Mouse (Mus musculus) stomach, embryonic 14.5 days (tissue): ENCODE data around the gene Dynlrb1. TPM values are rescaled to one million over a fixed set of nuclear protein-coding genes. Genes with fewer than 3 reads are reported as not detected.
A peak's percentile ranks its signal among the peaks of the same experiment; 100 is the strongest.

Experiments
- ATAC-seq: fragments of 200-750 bp; cut with Nextera tagmentation; 2 replicates; pipeline ENCODE4 v1.8.0; 2017; ENCODE audit warnings: low read depth, moderate TSS enrichment; ENCODE audit not compliant: insufficient number of reproducible peaks, insufficient read depth, low FRiP score
- H3K27ac ChIP-seq: fragments of 300-500 bp; sonication (generic); 2 replicates; pipeline ENCODE4 v1.5.1; 2014; ENCODE audit warnings: mild to moderate bottlenecking, low read length, moderate library complexity, mixed read lengths
- H3K27me3 ChIP-seq: fragments of 300-500 bp; sonication (generic); 2 replicates; pipeline ENCODE4 v1.6.1; 2014; ENCODE audit warnings: low read length, control low read depth, mixed read lengths; ENCODE audit not compliant: control insufficient read depth, insufficient read depth
- H3K36me3 ChIP-seq: fragments of 300-500 bp; sonication (generic); 2 replicates; pipeline ENCODE4 v1.6.1; 2014; ENCODE audit warnings: mild to moderate bottlenecking, control low read depth, low read length, moderate library complexity, mixed read lengths; ENCODE audit not compliant: control insufficient read depth, insufficient read depth
- H3K4me1 ChIP-seq: fragments of 300-500 bp; sonication (generic); 2 replicates; pipeline ENCODE4 v1.6.1; 2014; ENCODE audit warnings: low read length, control low read depth, mixed read lengths; ENCODE audit not compliant: control insufficient read depth, insufficient read depth
- H3K4me2 ChIP-seq: fragments of 300-500 bp; sonication (generic); replicated peaks from 2 replicates; pipeline ENCODE4 v1.6.1; 2014; ENCODE audit warnings: low read depth, low read length, control low read depth
- H3K4me3 ChIP-seq: fragments of 300-500 bp; sonication (generic); 2 replicates; pipeline ENCODE4 v1.5.1; 2014; ENCODE audit warnings: low read depth, low read length, control low read depth
- H3K9ac ChIP-seq: fragments of 300-500 bp; sonication (generic); replicated peaks from 2 replicates; pipeline ENCODE4 v1.6.1; 2014; ENCODE audit warnings: low read depth, mild to moderate bottlenecking, control low read depth, low read length, moderate library complexity, mixed read lengths
- H3K9me3 ChIP-seq: fragments of 300-500 bp; sonication (generic); 2 replicates; pipeline ENCODE4 v1.6.1; 2016; ENCODE audit warnings: low read depth, low read length, control low read depth; ENCODE audit not compliant: control insufficient read depth
- WGBS: fragments of 180-500 bp; shearing (Covaris S2); extraction: QIAGEN DNeasy Blood & Tissue Kit; methylation state at CpG from one replicate; pipeline ENCODE4 v1.1.7; 2014; 5-methylcytosine and 5-hydroxymethylcytosine counted together
- polyA plus RNA-seq: library from polyadenylated mRNA; unstranded; fragments of >200 nt; fragmentation: Nextera tagmentation; extraction: Ambion mirVana; gene quantifications from 2 replicates; pipeline ENCODE4 v1.2.1, GENCODE M21; 2014

The Dynlrb1 gene
- polyA plus RNA-seq = 417 and 449 TPM in 2 replicates

DNA sequence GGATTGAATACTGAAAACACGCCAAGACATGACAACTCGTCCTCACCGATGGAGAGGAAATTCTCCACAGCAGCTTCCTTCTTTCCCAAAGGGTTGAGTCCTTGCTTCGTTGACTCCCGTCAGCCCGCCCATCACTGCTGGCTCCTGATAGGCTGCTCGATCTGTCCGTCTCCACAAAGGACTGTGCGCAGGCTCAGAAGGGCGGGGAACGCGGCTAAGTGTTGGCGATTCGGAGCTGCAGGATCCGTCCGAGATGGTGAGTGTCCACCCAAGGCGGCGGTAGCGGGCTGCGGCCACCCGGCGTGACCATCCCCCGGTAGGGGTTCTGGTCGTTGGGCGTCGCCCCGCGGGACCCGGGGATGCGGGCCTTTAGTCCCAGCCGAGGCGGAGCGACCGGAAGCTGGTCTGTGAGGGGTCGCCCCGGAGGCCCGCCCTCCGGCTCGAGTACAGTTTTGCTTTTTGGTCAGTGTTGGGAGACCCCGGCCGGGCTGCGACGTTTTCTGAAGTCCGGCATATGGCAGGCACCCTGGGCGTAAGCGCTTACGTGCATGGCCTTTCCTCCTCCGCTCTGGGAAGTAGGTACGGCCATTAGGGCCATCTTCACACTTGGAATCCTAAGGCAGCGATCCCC, at the start of gene Dynlrb1:
TSS of gene Dynlrb1 (plus strand) at position 172 of the 631 bp plus-strand sequence.
- Histone ChIP-seq H3K36me3 (0 out of 2 replicates have a peak, but pooled peaks cover 2% of the 10 kb centered on the region), H3K27me3 (no peaks in the 10 kb centered on the region), H3K4me1 (peaks cover 13% of the 10 kb centered on the region; the same call in 1 of the 2 replicates), H3K9ac (peak within 1 kb of the TSS; percentile 81), H3K4me2 (peak within 1 kb of the TSS; percentile 89), H3K27ac (peak within 1 kb of the TSS; percentile 86), H3K9me3 (no peaks in the 10 kb centered on the region), H3K4me3 (peak within 1 kb of the TSS; percentile 92)
- peak; percentile 99 for ATAC-seq
- WGBS = under 1% methylated on average over 50 of the region's 50 CpGs

DNA sequence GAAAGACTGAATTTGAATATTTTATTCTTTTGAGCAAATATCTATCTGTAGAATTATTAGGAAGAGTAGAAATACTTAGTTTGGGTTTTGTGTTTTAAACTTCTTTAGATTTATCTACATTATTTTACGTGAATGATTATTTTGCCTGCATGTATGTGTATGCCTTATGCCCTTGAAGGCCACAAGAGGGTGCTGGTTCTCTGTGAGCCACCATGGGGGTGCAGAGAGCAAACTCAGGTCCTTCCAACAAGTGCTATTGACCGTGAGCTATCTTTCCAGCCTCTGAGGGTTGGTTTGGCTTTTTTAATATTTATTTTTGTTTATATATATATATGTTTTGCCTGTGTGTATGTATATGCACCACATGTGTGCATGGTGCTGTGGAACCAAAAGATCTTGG, 28.9 kb upstream of the Dynlrb1 start:
- Histone ChIP-seq H3K4me3 (no peak overlapping the region), H3K27me3 (no peaks in the 10 kb centered on the region), H3K4me1 (no peaks in the 10 kb centered on the region), H3K4me2 (no peak overlapping the region), H3K36me3 (peaks cover 71% of the 10 kb centered on the region), H3K9ac (no peak overlapping the region), H3K27ac (no peak overlapping the region), H3K9me3 (no peaks in the 10 kb centered on the region)
- no peak for ATAC-seq
- WGBS = 81% methylated on average over 2 of the region's 2 CpGs

DNA sequence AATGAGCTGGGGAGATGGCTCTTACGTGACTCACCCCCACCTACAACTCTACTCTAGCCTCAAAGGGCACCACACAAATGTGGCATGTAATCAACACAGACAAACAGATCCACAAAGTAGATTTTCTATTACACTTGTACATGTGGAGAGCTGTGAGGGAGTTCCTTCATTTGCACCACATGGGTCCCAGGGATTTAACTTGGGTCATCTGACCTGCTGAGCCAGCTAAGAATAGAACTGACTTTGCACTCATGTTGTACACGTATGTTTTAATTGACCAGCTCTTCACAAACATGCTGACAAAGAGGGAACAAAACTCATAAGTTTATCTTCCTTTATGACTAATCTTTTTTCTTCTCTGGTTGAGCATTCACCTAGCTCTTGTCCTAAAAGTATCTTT, 13.2 kb upstream of the Dynlrb1 start:
- WGBS = 88% methylated on average over 2 of the region's 2 CpGs
- no peak overlapping the region for H3K4me2 ChIP-seq
- no peak overlapping the region for H3K4me3 ChIP-seq
- peaks cover 63% of the 10 kb centered on the region for H3K36me3 ChIP-seq
- no peaks in the 10 kb centered on the region for H3K9me3 ChIP-seq
- no peak overlapping the region for H3K9ac ChIP-seq
- H3K4me1 ChIP-seq = no peaks in the 10 kb centered on the region
- H3K27ac ChIP-seq = no peak overlapping the region
- H3K27me3 ChIP-seq = no peaks in the 10 kb centered on the region
- ATAC-seq = no peak

DNA sequence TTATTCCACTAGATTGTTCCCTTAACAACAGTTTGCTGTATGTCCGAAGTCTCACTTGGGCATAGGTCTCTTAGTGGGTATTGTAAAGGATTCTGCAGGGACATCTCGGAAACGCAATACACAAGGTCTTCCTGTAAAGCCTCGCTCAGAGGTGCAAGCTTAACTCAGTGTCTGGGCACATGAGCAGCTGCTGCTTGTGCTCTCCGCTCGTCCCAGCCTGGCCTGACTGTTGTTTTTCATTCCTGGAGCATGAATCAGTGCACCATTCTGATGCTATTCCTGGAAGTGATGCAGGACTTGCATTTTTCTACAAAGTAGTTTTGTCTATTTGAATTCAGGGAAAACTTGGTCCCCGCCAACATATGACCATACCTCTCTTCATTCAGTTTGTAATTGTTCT, 11.6 kb upstream of the Dynlrb1 start:
- no peak for ATAC-seq
- Histone ChIP-seq H3K9ac (no peak overlapping the region), H3K27ac (no peak overlapping the region), H3K4me1 (no peaks in the 10 kb centered on the region), H3K9me3 (no peaks in the 10 kb centered on the region), H3K27me3 (no peaks in the 10 kb centered on the region), H3K36me3 (peaks cover 50% of the 10 kb centered on the region), H3K4me2 (no peak overlapping the region), H3K4me3 (no peak overlapping the region)
- 91% methylated on average over 7 of the region's 7 CpGs for WGBS

DNA sequence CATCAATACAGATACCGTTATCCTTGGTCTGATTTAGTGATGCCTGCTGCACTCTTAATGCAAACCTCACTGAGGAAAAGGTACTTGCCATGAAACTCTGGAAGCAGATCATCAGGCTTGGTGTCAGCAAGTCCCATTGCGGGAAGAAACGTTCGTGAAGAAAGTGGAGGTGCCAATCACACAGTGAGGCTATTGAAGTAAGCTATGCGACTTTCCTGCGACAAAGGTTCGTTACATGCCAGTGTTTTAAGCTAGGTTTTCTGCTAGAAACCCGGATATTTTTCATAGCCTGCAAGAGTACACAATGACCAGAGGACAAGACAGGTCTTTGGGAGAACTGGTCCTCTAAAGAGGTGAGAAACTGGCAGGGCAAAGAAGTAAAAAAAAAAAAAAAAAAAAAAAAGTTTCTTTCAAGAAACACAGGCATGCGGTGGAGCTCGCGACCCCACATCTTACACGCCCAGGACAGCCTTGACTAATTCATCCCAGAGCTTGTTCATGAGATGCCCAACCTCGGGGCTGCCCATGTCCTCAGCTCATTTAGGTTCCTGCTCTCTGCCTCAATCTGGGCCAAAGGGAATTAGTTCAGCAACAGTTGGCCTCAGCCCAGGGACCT, 479 bp upstream of the Dynlrb1 start:
- Histone ChIP-seq H3K9ac (peak overlapping the region; percentile 42), H3K4me2 (peak overlapping the region; percentile 66), H3K27me3 (no peaks in the 10 kb centered on the region), H3K4me3 (peak overlapping the region; percentile 92), H3K27ac (peak overlapping the region; percentile 86; the same call in 1 of the 2 replicates), H3K36me3 (0 out of 2 replicates have a peak, but pooled peaks cover 1% of the 10 kb centered on the region), H3K4me1 (peaks cover 13% of the 10 kb centered on the region; the same call in 1 of the 2 replicates), H3K9me3 (no peaks in the 10 kb centered on the region)
- ATAC-seq = peak; percentile 83
- WGBS = 5% methylated on average over 13 of the region's 13 CpGs

DNA sequence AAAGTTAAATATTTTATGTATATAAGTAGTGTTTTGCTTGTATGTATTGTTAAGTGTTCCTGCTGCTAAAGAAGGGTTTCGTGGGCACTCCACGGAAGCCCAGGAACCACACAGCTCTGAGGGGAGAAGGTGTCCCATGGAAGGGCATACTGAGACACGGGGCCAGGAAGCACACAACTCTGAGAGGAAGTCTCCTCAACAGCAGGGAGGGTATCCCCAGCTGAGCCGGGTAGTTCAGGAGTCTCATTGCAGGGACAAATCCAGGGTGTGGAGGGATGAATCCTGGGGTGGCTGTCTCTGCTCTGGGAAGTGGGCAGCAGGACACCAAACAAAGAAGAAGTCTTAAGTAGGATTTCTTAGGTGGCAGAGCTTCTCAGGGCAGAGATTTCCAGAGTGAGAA, 943 bp downstream of the Dynlrb1 start:
- Histone ChIP-seq H3K36me3 (0 out of 2 replicates have a peak, but pooled peaks cover 3% of the 10 kb centered on the region), H3K27me3 (no peaks in the 10 kb centered on the region), H3K9me3 (no peaks in the 10 kb centered on the region), H3K4me3 (peak overlapping the region; percentile 92), H3K4me1 (peaks cover 13% of the 10 kb centered on the region; the same call in 1 of the 2 replicates), H3K9ac (peak overlapping the region; percentile 81), H3K4me2 (peak overlapping the region; percentile 89), H3K27ac (no peak overlapping the region)
- ATAC-seq = no peak
- 11% methylated on average over 4 of the region's 4 CpGs for WGBS

DNA sequence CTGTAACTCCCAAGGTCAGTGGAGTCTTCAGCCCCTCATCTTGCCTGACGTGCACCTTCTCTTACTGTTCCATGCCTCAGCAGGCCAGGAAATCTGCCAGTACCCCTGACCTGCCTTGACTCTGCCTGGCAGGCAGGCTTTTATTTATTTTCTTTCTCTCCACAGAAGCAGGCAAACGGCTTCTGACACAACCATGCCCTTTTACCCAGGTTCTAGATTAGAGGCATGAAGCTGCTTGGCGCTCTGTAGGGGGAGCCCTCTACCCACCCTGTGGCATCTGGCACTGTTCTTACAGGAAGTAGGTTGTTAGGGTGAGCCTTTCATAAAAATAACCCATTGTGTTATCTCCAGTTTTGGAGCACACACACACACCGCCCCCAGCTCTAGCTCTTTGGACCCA, 4.6 kb downstream of the Dynlrb1 start:
- no peak overlapping the region for H3K9ac ChIP-seq
- no peak overlapping the region for H3K4me3 ChIP-seq
- 72% methylated on average over 4 of the region's 4 CpGs for whole genome bisulfite sequencing
- H3K36me3 ChIP-seq = peaks cover 30% of the 10 kb centered on the region
- H3K27me3 ChIP-seq = no peaks in the 10 kb centered on the region
- no peaks in the 10 kb centered on the region for H3K9me3 ChIP-seq
- H3K4me2 ChIP-seq = no peak overlapping the region
- ATAC-seq = no peak
- no peak overlapping the region for H3K27ac ChIP-seq
- H3K4me1 ChIP-seq = peaks cover 10% of the 10 kb centered on the region; the same call in 1 of the 2 replicates

DNA sequence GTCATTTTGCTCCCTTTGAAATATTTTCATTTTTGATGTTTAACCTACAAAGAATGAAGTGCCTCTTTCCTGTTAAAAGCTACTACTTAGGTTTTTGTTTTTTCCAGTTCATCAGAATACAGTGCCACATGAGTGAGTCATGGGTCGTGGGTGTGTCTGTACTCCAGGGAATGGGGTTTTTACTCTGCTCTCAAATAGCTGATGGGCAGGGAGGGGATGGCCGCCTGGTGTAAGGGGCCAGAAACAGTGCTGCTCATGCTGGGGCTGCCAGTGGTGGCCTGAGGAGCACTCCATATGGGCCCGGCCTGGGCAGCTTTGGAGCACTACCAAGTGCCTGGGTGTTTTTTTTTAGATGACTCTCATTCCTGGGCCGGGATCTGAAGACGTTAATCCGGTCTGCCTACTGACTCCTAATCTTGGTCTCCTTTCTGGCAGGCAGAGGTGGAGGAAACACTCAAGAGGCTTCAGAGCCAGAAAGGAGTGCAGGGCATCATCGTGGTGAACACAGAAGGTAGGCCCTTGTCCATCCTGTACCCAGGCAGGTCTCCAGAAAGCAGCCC, 6.0 kb downstream of the Dynlrb1 start:
- H3K27ac ChIP-seq = no peak overlapping the region
- no peak overlapping the region for H3K9ac ChIP-seq
- 87% methylated on average over 7 of the region's 7 CpGs for WGBS
- H3K9me3 ChIP-seq = no peaks in the 10 kb centered on the region
- no peak overlapping the region for H3K4me3 ChIP-seq
- H3K36me3 ChIP-seq = peaks cover 41% of the 10 kb centered on the region
- H3K27me3 ChIP-seq = no peaks in the 10 kb centered on the region
- peaks cover 8% of the 10 kb centered on the region; the same call in 1 of the 2 replicates for H3K4me1 ChIP-seq
- ATAC-seq = no peak
- no peak overlapping the region for H3K4me2 ChIP-seq
